Mouse (Mus musculus) induced T-regulatory cell, adult 2 months (primary cell): ENCODE results near the gene Foxn3.
"Not testable (repeated sequence)": the region's sequence is repeated elsewhere in the genome, so short reads cannot be mapped to it uniquely, and the experiment has no call there.

Experiments
- DNase-seq: peaks from one replicate; pipeline ENCODE4 v3.0.0-alpha.2; 2012; ENCODE audit warnings: low read depth

Gene Foxn3

GRCm38 (mm10) chr12:99219812-99220211 is 343.6 kb downstream of the Foxn3 start:
- no peak for DNase-seq

- DNase-seq, result no peak
Observed at GRCm38 (mm10) chr12:99217145-99217698, 346.2 kb downstream of the Foxn3 start.

GRCm38 (mm10) chr12:99216341-99216761 is 347.0 kb downstream of the Foxn3 start:
- no peak for DNase-seq

GRCm38 (mm10) chr12:99215521-99216255 is 347.7 kb downstream of the Foxn3 start:
- no peak for DNase-seq

- no peak for DNase-seq
Observed at GRCm38 (mm10) chr12:99214098-99214497, 349.3 kb downstream of the Foxn3 start.

- DNase-seq, result no peak
Observed at GRCm38 (mm10) chr12:99213218-99213617, 350.2 kb downstream of the Foxn3 start.

GRCm38 (mm10) chr12:99209801-99210200 is 353.6 kb downstream of the Foxn3 start:
- no peak for DNase-seq

GRCm38 (mm10) chr12:99208251-99208650 is 355.1 kb downstream of the Foxn3 start:
- no peak for DNase-seq

- DNase-seq, result no peak
Observed at GRCm38 (mm10) chr12:99207014-99207612, 356.3 kb downstream of the Foxn3 start.

- DNase-seq, result peak; percentile 52
Observed at GRCm38 (mm10) chr12:99205734-99206133, 357.6 kb downstream of the Foxn3 start.

DNA sequence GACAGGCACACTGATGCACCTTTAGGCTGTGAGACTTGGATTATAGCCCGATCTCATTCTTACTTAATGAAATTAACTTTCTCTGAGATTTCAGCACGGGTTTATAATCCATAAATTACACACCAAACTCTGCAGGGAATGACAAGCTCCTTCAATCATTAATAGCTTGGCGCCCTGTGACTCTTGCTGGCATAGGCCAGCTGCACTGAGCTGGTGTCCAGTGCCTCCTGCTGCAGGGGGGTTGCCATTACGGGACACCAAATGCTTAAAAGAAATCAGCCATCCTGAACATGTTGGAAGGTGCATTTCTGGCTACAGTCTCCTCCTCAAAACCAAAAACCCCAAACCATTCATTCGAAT is 364.3 kb downstream of the Foxn3 start:
- DNase-seq, result no peak

- DNase-seq, result no peak
Observed at GRCm38 (mm10) chr12:99198428-99199123, 364.8 kb downstream of the Foxn3 start.

- DNase-seq, result no peak
Observed at GRCm38 (mm10) chr12:99197031-99197430, 366.4 kb downstream of the Foxn3 start.

GRCm38 (mm10) chr12:99195655-99196054 is 367.7 kb downstream of the Foxn3 start:
- no peak for DNase-seq

DNA sequence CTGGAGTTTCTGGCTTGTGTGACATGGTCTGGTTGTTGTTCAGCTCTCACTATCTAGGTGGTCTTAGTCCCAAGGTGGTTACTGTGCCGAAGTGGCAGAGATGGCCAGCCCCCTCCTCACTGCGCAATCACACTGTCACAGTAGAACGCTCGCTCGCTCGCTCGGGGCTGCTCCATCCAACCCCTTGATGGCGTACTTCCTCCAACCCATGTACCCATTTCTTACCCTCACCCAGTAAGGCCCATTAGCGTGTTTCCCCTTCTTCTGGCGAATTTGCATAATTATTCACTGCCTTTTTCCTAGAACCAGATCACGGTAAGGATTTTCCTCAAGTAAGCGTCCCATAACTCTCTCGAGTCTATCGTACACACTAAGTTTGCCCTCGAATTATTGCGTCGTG is 369.3 kb downstream of the Foxn3 start:
- not testable (repeated sequence) for DNase-seq

- no peak for DNase-seq
Observed at GRCm38 (mm10) chr12:99187671-99188070, 375.7 kb downstream of the Foxn3 start.

DNA sequence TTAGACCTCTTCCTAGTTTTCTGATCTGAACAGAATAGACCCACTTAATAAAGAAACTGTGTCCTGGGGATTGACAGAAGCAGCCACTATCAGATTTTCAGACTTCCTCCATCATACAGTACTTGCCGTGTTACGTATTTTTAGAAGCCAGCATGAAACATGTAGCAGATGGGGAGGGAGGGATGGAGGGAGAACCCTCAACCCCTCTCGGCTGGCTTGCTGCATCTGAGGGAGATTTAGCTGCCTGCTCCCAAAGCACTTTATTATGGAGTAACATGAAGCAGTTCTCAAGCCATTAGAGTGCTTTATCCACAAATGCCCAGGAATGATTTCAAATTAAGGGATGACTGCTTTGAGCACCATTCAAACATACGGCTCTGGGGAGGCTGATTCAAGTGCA is 377.1 kb downstream of the Foxn3 start:
- no peak for DNase-seq

- DNase-seq, result no peak
Observed at GRCm38 (mm10) chr12:99183261-99183792, 380.1 kb downstream of the Foxn3 start.

GRCm38 (mm10) chr12:99182338-99182737 is 381.0 kb downstream of the Foxn3 start:
- DNase-seq, result no peak

DNA sequence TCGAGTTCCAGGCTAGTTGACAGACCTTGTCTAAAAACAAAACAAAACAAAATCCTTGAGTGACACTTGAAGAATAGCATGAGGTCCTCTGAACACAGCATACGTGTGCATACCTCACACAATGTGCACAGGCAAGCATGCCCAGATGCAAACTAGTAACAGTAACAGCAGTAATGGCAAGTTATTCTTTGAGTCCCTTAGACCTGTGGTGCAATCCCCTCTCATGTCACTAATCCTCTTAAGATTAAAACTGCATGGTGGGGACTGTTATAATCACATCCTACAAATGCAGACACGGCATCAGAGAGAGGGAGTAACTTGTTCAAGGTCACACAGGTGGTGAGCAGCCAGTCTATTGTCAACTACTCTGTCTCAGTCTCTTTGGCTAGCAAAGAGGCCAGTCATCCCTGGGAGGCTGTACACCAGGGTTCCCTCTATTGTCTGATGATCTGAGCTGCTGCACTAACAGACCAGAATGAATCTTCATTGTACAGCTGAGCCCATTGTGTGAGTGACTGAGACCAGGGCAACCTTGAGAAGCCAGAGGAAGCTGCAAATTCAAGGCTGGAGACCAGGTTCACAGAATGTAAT is 383.1 kb downstream of the Foxn3 start:
- no peak for DNase-seq

DNA sequence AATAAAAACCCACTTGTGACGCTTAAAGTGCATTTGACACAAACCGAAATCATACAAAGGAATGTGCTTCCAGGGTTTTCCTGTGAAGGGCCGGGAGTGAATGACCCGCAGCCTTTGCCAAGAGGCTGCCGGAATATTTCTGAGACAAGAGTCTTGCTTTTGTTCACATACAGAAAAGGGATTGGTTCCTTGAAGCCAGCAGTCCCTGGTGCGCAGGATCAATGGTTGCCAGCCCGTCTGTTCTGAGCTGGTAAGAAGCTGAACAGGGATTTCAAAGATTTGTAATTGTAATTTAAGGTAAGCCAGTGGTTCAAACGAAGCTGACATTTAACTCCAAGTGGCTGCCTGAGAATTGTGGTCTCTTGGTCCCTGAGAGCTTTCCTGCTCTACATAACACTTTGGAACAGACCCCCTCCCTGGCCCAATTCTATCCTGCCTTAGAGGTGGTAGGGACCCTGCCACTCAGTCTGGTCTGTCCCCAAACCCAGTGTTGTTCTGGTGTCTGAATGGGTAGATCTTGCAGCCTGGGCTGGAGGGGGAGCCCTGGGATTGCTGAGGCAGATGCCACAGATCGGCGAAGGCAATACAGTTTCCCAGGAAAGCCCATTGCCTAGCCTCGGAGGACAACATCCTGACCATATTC is 388.3 kb downstream of the Foxn3 start:
- DNase-seq, result no peak

DNA sequence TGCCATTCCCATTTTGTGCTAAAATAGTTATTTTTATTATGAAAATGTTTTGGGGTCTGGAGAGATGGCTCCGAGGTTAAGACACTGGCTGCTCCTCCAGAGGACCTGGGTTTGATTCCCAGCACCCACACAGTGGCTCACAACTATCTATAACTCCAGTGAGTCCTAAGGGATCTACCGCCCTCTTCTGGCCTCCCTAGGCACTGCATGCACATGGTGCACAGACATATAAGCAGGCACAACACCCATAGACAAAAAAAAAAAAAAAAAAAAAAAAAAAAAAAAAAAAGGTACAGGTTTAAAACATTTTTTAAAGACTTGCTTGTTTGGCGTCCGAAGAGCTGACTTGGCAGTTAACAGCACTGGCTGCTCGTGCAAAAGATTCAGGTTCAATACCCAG is 391.2 kb downstream of the Foxn3 start:
- peak; percentile 14 for DNase-seq
